Mouse (Mus musculus) midbrain, embryonic 10.5 days (tissue): Measurements from ENCODE around the gene Fxyd7. TPM values are rescaled to one million over a fixed set of nuclear protein-coding genes. Genes with fewer than 3 reads are reported as not detected.

Source experiments
- DNase-seq: peaks from one replicate; pipeline ENCODE4 v3.0.0-alpha.2; 2017; ENCODE audit warnings: low spot score
- H3K27ac ChIP-seq: fragments of 300-500 bp; sonication (generic); replicated peaks from 2 replicates; pipeline ENCODE4 v1.5.1; 2016; ENCODE audit warnings: mild to moderate bottlenecking
- H3K27me3 ChIP-seq: fragments of 300-500 bp; sonication (generic); 2 replicates; pipeline ENCODE4 v1.6.1; 2016; ENCODE audit warnings: low read depth, mild to moderate bottlenecking; ENCODE audit not compliant: poor library complexity, severe bottlenecking
- H3K36me3 ChIP-seq: fragments of 300-500 bp; sonication (generic); 2 replicates; pipeline ENCODE4 v1.6.1; 2016; ENCODE audit warnings: mild to moderate bottlenecking, moderate library complexity
- H3K4me1 ChIP-seq: fragments of 300-500 bp; sonication (generic); 2 replicates; pipeline ENCODE4 v1.6.1; 2016
- H3K4me3 ChIP-seq: fragments of 300-500 bp; sonication (generic); 2 replicates; pipeline ENCODE4 v1.5.1; 2016; ENCODE audit warnings: mild to moderate bottlenecking, moderate library complexity
- H3K9me3 ChIP-seq: fragments of 300-500 bp; sonication (generic); replicated peaks from 2 replicates; pipeline ENCODE4 v1.6.1; 2016; ENCODE audit warnings: mild to moderate bottlenecking
- WGBS: fragments of 180-500 bp; shearing (Covaris S2); methylation state at CpG from one replicate; pipeline ENCODE4 v1.1.7; 2016; 5-methylcytosine and 5-hydroxymethylcytosine counted together
- polyA plus RNA-seq: library from polyadenylated mRNA; unstranded; fragments of >200 nt; fragmentation: Nextera tagmentation; extraction: Ambion mirVana; gene quantifications from 2 replicates; pipeline ENCODE4 v1.2.1, GENCODE M21; 2016

Gene Fxyd7
- polyA plus RNA-seq, 1 experiment from 2014 or later: 0.70 TPM

GRCm38 (mm10) chr7:31055354-31055824, 4.1 kb upstream of the Fxyd7 start:
- Histone ChIP-seq H3K4me1 (peaks cover 63% of the 10 kb centered on the region), H3K27me3 (peaks cover 56% of the 10 kb centered on the region), H3K4me3 (no peak overlapping the region), H3K9me3 (no peaks in the 10 kb centered on the region), H3K27ac (peak overlapping the region; percentile 71; the same call in 1 of the 2 replicates), H3K36me3 (no peaks in the 10 kb centered on the region)
- DNase-seq: no peak
- WGBS: 6% methylated on average over 8 of the region's 10 CpGs

- Histone ChIP-seq H3K27me3 (peaks cover 62% of the 10 kb centered on the region), H3K36me3 (no peaks in the 10 kb centered on the region), H3K27ac (no peak overlapping the region; the same call in 1 of the 2 replicates), H3K4me3 (no peak overlapping the region), H3K4me1 (peaks cover 63% of the 10 kb centered on the region), H3K9me3 (no peaks in the 10 kb centered on the region)
- WGBS: 45% methylated on average over 11 of the region's 11 CpGs
- no peak for DNase-seq
These were observed 3.5 kb upstream of the Fxyd7 start for GRCm38 (mm10) chr7:31054661-31055320.

GRCm38 (mm10) chr7:31053882-31054447, 2.7 kb upstream of the Fxyd7 start:
- Histone ChIP-seq H3K27me3 (peaks cover 70% of the 10 kb centered on the region), H3K9me3 (no peaks in the 10 kb centered on the region), H3K27ac (no peak overlapping the region), H3K4me3 (no peak overlapping the region), H3K4me1 (peaks cover 61% of the 10 kb centered on the region), H3K36me3 (no peaks in the 10 kb centered on the region)
- no peak for DNase-seq
- WGBS: 31% methylated on average over 10 of the region's 10 CpGs

DNA sequence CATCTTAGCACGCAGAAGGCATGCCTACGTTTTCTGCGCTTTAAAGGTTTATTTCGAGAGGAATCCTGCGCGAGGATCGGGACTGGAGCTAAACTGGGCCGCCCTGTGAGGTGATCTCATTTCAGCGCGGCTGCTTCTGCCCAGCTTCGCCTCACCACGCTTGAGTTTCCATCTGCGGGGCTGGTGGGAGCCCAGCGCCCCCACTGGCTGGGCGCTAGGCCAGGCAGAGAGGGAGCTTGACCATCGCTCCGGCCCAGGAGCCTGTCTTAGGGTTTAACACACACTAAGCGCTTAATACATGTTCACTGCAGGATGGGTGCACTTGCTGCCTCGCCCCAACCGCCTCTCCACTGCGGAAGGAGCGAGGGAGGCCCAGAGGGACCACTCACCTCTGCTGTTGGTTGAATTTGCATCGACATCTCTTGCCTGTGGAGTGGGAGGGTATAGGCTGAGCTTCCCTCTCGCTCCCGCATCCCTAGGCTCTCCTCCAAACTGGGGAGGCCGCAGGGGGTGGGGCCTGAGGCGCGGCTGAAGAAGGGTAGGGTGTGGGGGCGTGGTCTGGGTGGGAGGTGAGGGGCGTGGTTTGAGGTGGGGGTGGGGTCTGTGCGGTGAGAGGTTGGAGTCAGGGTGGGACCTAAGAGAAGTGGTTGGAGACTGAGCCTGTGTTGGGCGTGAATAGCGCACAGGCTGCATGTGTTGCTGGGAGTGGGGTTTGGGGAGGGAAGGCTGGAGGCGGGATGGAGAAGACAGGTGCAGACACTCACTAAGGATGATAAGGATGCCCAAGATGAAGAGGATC, 1.6 kb upstream of the Fxyd7 start:
- H3K36me3 ChIP-seq: no peaks in the 10 kb centered on the region
- peaks cover 81% of the 10 kb centered on the region for H3K27me3 ChIP-seq
- H3K4me3 ChIP-seq: peak overlapping the region; percentile 43
- peaks cover 61% of the 10 kb centered on the region for H3K4me1 ChIP-seq
- WGBS: under 1% methylated on average over 34 of the region's 34 CpGs
- no peaks in the 10 kb centered on the region for H3K9me3 ChIP-seq
- DNase-seq: peak; percentile 46
- H3K27ac ChIP-seq: no peak overlapping the region

GRCm38 (mm10) chr7:31052251-31052635, 976 bp upstream of the Fxyd7 start:
- Histone ChIP-seq H3K9me3 (no peaks in the 10 kb centered on the region), H3K27me3 (peaks cover 87% of the 10 kb centered on the region), H3K36me3 (no peaks in the 10 kb centered on the region), H3K4me1 (peaks cover 61% of the 10 kb centered on the region), H3K4me3 (peak overlapping the region; percentile 43), H3K27ac (no peak overlapping the region)
- 2% methylated on average over 22 of the region's 22 CpGs for whole genome bisulfite sequencing
- no peak for DNase-seq

GRCm38 (mm10) chr7:31050921-31051320, 346 bp downstream of the Fxyd7 start:
- DNase-seq: peak; percentile 33
- Histone ChIP-seq H3K27ac (no peak overlapping the region), H3K4me3 (peak overlapping the region; percentile 44), H3K36me3 (no peaks in the 10 kb centered on the region), H3K4me1 (peaks cover 61% of the 10 kb centered on the region), H3K9me3 (no peaks in the 10 kb centered on the region), H3K27me3 (peaks cover 92% of the 10 kb centered on the region)
- WGBS: 3% methylated on average over 9 of the region's 9 CpGs

DNA sequence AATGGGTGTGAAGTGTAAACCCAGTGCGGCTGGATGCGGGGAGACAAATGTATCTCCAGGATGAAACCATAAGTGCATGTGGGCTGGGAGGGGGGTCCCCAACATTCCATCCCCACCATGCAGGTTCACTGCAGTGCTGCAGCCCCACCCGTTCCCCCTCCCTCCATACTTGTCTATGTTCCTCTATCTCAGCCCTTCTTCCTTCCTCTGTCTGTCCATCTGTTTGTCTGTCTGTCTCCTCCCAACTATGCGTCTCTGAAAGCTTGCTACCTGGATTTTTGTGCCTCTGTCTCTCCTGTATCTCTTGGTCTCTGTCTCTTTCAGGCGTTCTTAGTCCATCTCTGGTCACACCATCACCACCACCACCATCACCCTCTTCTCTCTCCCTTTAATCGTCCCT, 780 bp downstream of the Fxyd7 start:
- DNase-seq: no peak
- Histone ChIP-seq H3K4me3 (peak overlapping the region; percentile 44; the same call in 1 of the 2 replicates), H3K36me3 (no peaks in the 10 kb centered on the region), H3K27me3 (peaks cover 88% of the 10 kb centered on the region), H3K4me1 (peaks cover 56% of the 10 kb centered on the region), H3K27ac (no peak overlapping the region), H3K9me3 (no peaks in the 10 kb centered on the region)
- 2% methylated on average over 6 of the region's 6 CpGs for WGBS

- 4% methylated on average over 11 of the region's 15 CpGs for WGBS
- Histone ChIP-seq H3K4me3 (peak overlapping the region; percentile 44), H3K9me3 (no peaks in the 10 kb centered on the region), H3K36me3 (no peaks in the 10 kb centered on the region), H3K4me1 (peaks cover 50% of the 10 kb centered on the region), H3K27me3 (peaks cover 86% of the 10 kb centered on the region), H3K27ac (no peak overlapping the region)
- no peak for DNase-seq
These were observed 1.4 kb downstream of the Fxyd7 start for GRCm38 (mm10) chr7:31049846-31050281.

DNA sequence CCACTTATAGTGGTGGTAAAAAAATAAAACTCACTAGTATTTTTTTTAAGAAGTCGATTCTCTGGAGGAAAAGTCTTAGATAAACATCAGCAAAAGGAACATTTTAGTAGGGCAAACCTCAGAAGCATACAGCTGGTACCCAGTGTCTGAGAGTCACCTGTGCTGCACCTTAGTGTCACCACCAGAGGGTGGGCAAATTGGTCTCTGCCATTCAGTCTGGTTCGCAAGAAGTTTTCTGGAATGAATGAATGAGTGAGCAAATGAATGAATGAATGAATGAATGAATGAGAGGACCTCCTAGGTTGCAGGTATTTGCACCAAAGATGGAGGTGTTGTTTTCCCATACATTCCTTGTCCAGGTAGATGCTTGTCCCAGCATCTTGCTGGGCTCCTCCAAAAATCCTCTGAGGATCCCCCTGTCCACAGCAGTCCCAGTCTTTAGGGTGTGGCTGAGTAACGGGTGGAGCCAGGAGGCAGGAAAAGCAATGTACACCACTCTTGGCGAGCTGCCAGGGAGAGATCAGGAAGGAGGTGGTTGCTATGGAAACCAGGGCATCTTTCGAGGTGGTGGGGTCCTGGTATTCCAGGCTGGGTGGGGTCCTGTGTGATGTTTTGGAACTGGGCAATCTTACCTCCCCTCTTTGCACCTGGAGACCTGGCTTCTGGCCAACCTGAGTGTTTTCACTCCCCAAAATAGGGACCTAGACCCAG, 2.0 kb downstream of the Fxyd7 start:
- H3K9me3 ChIP-seq: no peaks in the 10 kb centered on the region
- peaks cover 44% of the 10 kb centered on the region for H3K4me1 ChIP-seq
- no peak overlapping the region for H3K27ac ChIP-seq
- 23% methylated on average over 5 of the region's 5 CpGs for whole genome bisulfite sequencing
- DNase-seq: no peak
- peaks cover 86% of the 10 kb centered on the region for H3K27me3 ChIP-seq
- H3K4me3 ChIP-seq: peak overlapping the region; percentile 44
- no peaks in the 10 kb centered on the region for H3K36me3 ChIP-seq

DNA sequence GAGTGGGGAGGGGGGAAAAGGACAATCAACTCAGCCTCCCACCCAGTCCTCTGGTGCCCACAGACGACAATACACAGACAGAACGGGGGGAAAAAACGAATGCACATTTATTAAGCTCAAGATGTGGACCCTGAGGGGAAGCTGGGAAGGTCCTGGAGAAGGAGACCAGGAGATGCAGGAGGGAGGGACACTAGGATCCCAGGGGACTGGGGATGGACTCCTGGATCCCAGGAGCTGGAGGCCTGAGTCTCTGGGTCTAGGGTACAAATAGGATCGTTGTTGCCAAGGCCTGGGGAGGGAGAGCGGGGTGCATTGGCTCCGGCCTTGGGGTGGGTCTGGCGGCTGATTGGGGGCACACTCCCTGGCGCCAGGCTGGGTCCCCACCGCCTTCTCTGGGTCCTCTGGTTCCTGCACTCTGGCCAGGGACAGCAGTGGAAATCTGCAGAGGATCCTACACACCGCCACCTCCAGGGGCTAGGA, 8.8 kb downstream of the Fxyd7 start, which contains the start of gene Fxyd5:
Gene Fxyd5, minus strand, starts transcription at position 51 of the 480 bp plus-strand sequence.
- Histone ChIP-seq H3K36me3 (no peaks in the 10 kb centered on the region), H3K4me3 (peak within 1 kb of the TSS; percentile 41), H3K27me3 (peaks cover 62% of the 10 kb centered on the region), H3K27ac (0 out of 2 replicates have a peak within 1 kb of the TSS, but pooled peaks have one; percentile 28), H3K4me1 (peaks cover 12% of the 10 kb centered on the region), H3K9me3 (no peaks in the 10 kb centered on the region; the same call in 1 of the 2 replicates)
- 40% methylated on average over 10 of the region's 10 CpGs for WGBS
- DNase-seq: no peak

DNA sequence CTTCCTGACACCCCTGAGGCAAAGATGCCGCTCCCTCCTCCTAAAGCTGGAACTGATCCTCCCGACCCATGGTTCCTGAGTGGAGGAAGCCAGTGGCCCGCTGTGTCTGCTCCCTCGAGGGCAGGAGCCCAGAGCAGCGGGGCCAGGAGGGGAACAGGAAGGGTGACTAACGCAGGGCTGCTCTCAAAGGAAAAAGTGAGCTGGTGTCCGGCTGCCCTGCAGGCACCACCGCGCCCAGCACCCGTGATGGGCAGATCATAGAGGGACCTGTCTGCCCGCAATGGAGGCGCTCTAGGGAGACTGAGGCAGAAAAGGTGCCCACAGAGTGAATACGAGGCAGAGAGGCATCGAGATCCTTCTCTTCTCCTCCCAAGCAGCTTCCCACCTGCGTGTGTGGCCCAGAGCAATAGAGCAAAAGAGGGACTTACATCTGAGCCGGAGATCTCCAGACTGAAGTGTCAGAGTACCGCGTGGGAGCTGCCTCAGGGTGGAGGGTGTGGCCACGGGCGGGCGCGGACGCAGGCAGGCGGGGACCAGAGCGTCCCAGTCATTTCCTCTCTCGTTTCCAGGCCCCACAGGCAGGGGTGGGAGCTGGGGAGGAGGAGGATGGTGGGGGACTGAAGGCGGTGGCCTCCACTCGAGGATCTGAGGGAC, 9.5 kb downstream of the Fxyd7 start:
- H3K9me3 ChIP-seq: no peaks in the 10 kb centered on the region; the same call in 1 of the 2 replicates
- DNase-seq: peak; percentile 17
- WGBS: 4% methylated on average over 28 of the region's 28 CpGs
- peak overlapping the region; percentile 41 for H3K4me3 ChIP-seq
- 0 out of 2 replicates have a peak overlapping the region, but pooled peaks have one; percentile 28 for H3K27ac ChIP-seq
- H3K27me3 ChIP-seq: peaks cover 55% of the 10 kb centered on the region
- peaks cover 12% of the 10 kb centered on the region for H3K4me1 ChIP-seq
- H3K36me3 ChIP-seq: no peaks in the 10 kb centered on the region
